Mouse (Mus musculus) G1E (cell line): ENCODE measurements around the gene Tubg1.

ENCODE experiments used
- CTCF ChIP-seq: IDR thresholded peaks from 2 replicates; pipeline ENCODE4 v1.5.1; 2012; ENCODE audit warnings: low read depth, low read length, inconsistent platforms, mixed read lengths
- POLR2AphosphoS5 ChIP-seq: IDR thresholded peaks from 2 replicates; pipeline ENCODE4 v1.6.1; 2012; ENCODE audit warnings: low read depth, low read length, inconsistent platforms; ENCODE audit not compliant: insufficient replicate concordance
- TAL1 ChIP-seq: conservative IDR thresholded peaks from 2 replicates; pipeline ENCODE4 v1.6.1; 2012; ENCODE audit warnings: low read depth, low read length, inconsistent platforms, mixed read lengths

DNA sequence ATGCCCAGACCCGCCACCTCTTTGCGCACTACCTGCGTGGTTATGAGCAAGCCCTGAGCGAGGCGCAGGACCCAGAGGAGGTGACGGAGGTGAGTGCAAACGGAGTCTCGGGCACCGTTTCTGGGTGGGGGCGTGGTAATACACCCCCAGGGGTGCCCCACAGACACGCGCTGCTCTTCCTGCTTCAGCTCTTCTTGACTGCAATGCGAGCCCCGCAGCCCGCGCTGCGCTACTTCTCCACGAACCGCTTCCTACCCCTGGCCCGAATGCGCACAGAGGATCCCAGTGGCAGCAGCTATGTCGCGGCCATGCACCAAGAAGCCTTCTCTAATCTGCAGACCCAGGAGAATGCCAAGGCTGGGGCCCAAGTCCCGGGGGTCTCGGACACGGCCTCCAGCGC, 40.0 kb upstream of the Tubg1 start:
- no peak for TF ChIP-seq CTCF
- TF ChIP-seq POLR2AphosphoS5: no peak
- no peak for TF ChIP-seq TAL1
